Mouse (Mus musculus) right cerebral cortex, adult 2 months (tissue): Measurements from ENCODE around the gene Tcirg1.

Experiments used
- DNase-seq, 2 experiments: peaks; one replicate each; pipeline ENCODE4 v3.0.0; 2021 to 2022; ENCODE audit warnings: low spot score in 2 of 2

Tcirg1 gene

GRCm38 (mm10) chr19:3898952-3899351 is 8.0 kb downstream of the Tcirg1 start:
- no peak for DNase-seq

- no peak for DNase-seq
These were observed 9.4 kb downstream of the Tcirg1 start for GRCm38 (mm10) chr19:3897557-3897956.

- no peak for DNase-seq
These were observed 10.7 kb downstream of the Tcirg1 start for GRCm38 (mm10) chr19:3896208-3896607.

- DNase-seq = no peak
These were observed 11.7 kb downstream of the Tcirg1 start for GRCm38 (mm10) chr19:3895171-3895631.

- no peak for DNase-seq
These were observed 12.6 kb downstream of the Tcirg1 start for GRCm38 (mm10) chr19:3894294-3894693.

GRCm38 (mm10) chr19:3893545-3894116 is 13.3 kb downstream of the Tcirg1 start:
- no peak for DNase-seq

GRCm38 (mm10) chr19:3890181-3890580 is 16.8 kb downstream of the Tcirg1 start:
- no peak for DNase-seq

GRCm38 (mm10) chr19:3889096-3889495 is 17.8 kb downstream of the Tcirg1 start:
- DNase-seq = no peak

- no peak for DNase-seq
These were observed 22.5 kb downstream of the Tcirg1 start for GRCm38 (mm10) chr19:3884325-3884990.

GRCm38 (mm10) chr19:3882214-3882613 is 24.7 kb downstream of the Tcirg1 start:
- no peak for DNase-seq

GRCm38 (mm10) chr19:3880054-3880848 is 26.7 kb downstream of the Tcirg1 start:
- no peak for DNase-seq

GRCm38 (mm10) chr19:3875045-3875444 is 31.9 kb downstream of the Tcirg1 start:
- no peak for DNase-seq

- DNase-seq = no peak
These were observed 34.6 kb downstream of the Tcirg1 start for GRCm38 (mm10) chr19:3872373-3872772.

GRCm38 (mm10) chr19:3871468-3871867 is 35.5 kb downstream of the Tcirg1 start:
- DNase-seq = no peak

GRCm38 (mm10) chr19:3868290-3868689 is 38.6 kb downstream of the Tcirg1 start:
- DNase-seq = no peak

GRCm38 (mm10) chr19:3864960-3865359 is 42.0 kb downstream of the Tcirg1 start:
- no peak for DNase-seq

GRCm38 (mm10) chr19:3862713-3863112 is 44.2 kb downstream of the Tcirg1 start:
- no peak for DNase-seq

GRCm38 (mm10) chr19:3857220-3857619 is 49.7 kb downstream of the Tcirg1 start:
- DNase-seq = no peak

GRCm38 (mm10) chr19:3855601-3856000 is 51.3 kb downstream of the Tcirg1 start:
- DNase-seq = peak in 1 of 2 experiments; percentile 47

- no peak for DNase-seq
These were observed 51.8 kb downstream of the Tcirg1 start for GRCm38 (mm10) chr19:3855091-3855490.

GRCm38 (mm10) chr19:3853891-3854290 is 53.0 kb downstream of the Tcirg1 start:
- DNase-seq = no peak

GRCm38 (mm10) chr19:3853121-3853520 is 53.8 kb downstream of the Tcirg1 start:
- DNase-seq = no peak
